Mouse (Mus musculus) forebrain, embryonic 16.5 days (tissue): ENCODE measurements around the gene Dnajc22. TPM values are rescaled to one million over a fixed set of nuclear protein-coding genes. Genes with fewer than 3 reads are reported as not detected.
A peak's percentile ranks its signal among the peaks of the same experiment; 100 is the strongest.

Experiments
- ATAC-seq: fragments of 200-750 bp; cut with Nextera tagmentation; 2 replicates; pipeline ENCODE4 v1.8.0; 2017; ENCODE audit warnings: mild to moderate bottlenecking, moderate library complexity
- H3K27ac ChIP-seq: fragments of 300-500 bp; sonication (generic); 2 replicates; pipeline ENCODE4 v1.5.1; 2014; ENCODE audit warnings: low read length, control low read depth
- H3K27me3 ChIP-seq: fragments of 300-500 bp; sonication (generic); replicated peaks from 2 replicates; pipeline ENCODE4 v1.6.1; 2014; ENCODE audit warnings: low read length; ENCODE audit not compliant: control insufficient read depth, insufficient read depth
- H3K36me3 ChIP-seq: fragments of 300-500 bp; sonication (generic); 2 replicates; pipeline ENCODE4 v1.6.1; 2014; ENCODE audit not compliant: control insufficient read depth, insufficient read depth
- H3K4me1 ChIP-seq: fragments of 300-500 bp; sonication (generic); replicated peaks from 2 replicates; pipeline ENCODE4 v1.6.1; 2014; ENCODE audit warnings: low read length; ENCODE audit not compliant: control insufficient read depth, insufficient read depth
- H3K4me2 ChIP-seq: fragments of 300-500 bp; sonication (generic); 2 replicates; pipeline ENCODE4 v1.6.1; 2014; ENCODE audit warnings: mild to moderate bottlenecking, low read length, control low read depth
- H3K4me3 ChIP-seq: fragments of 300-500 bp; sonication (generic); replicated peaks from 2 replicates; pipeline ENCODE4 v1.5.1; 2014; ENCODE audit warnings: mild to moderate bottlenecking, low read length, control low read depth
- H3K9ac ChIP-seq: fragments of 300-500 bp; sonication (generic); replicated peaks from 2 replicates; pipeline ENCODE4 v1.6.1; 2014; ENCODE audit warnings: low read depth, low read length, control low read depth
- H3K9me3 ChIP-seq: fragments of 300-500 bp; sonication (generic); 2 replicates; pipeline ENCODE4 v1.6.1; 2016; ENCODE audit warnings: low read length; ENCODE audit not compliant: control insufficient read depth
- WGBS: fragments of 180-500 bp; shearing (Covaris S2); extraction: QIAGEN DNeasy Blood & Tissue Kit; methylation state at CpG from one replicate; pipeline ENCODE4 v1.1.7; 2014; 5-methylcytosine and 5-hydroxymethylcytosine counted together
- polyA plus RNA-seq: library from polyadenylated mRNA; unstranded; fragments of >200 nt; fragmentation: Nextera tagmentation; extraction: Ambion mirVana; gene quantifications from 2 replicates; pipeline ENCODE4 v1.2.1, GENCODE M21; 2015

Gene Dnajc22
- polyA plus RNA-seq, 1 experiment from 2014 or later: 0.27 TPM

DNA sequence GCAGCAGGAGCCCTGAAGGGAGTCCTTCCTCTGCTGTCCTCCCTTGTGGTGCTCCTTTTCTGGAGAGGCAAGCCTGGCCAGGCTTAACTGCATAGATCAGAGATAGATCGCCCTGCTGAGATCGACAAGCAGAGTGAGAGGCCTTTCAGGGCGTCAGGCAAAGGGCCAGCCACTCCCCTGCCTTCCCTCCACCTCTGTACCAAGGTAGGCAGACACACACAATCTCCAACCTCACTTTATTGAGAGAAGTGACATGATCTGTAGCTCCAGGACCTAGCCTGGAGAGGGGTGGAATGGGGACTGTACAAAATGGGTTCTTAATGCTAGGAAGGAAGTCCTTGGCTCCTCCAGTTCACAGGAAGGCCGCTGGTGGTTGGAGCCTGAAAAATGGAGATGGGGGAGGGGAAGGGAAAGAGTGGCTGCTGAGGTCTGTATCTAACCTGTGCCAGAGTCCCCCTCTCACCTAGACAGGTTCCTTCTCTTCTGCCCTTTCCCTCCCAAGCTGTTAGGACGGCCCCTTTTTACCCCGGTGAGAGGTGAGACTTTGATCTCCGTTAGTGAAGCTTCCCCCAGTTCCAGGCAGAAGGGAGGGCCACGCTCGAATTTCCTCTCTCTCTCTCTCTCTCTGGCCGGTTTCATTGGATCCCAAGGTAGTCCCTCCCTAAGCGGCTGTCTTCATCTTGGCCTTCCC, 9.0 kb upstream of the Dnajc22 start:
- no peak overlapping the region for H3K4me2 ChIP-seq
- WGBS: 9% methylated on average over 11 of the region's 11 CpGs
- peaks cover 7% of the 10 kb centered on the region for H3K4me1 ChIP-seq
- no peaks in the 10 kb centered on the region for H3K36me3 ChIP-seq
- H3K27me3 ChIP-seq: peaks cover 34% of the 10 kb centered on the region
- no peak overlapping the region for H3K4me3 ChIP-seq
- no peak overlapping the region for H3K27ac ChIP-seq
- H3K9ac ChIP-seq: no peak overlapping the region
- H3K9me3 ChIP-seq: no peaks in the 10 kb centered on the region
- ATAC-seq: no peak

DNA sequence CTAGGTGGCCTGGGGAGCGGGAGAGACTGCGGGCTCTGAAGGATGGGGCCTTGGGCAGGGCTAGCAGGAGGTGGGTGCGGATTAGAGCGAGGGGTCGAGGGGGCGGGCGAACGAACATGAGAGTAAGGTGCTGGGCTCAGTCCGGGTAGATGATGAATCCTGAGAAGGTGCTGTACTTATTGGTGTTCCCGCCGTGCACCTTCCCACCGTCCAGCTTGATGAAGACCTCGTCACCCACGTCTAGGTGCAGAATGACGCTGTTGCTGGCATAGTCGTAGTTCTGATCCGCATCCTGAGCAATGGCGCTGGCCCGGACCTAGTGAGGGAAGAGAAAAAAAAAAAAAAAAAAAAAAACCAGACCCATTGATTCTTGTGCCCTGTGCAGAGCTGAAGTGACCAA, 8.4 kb upstream of the Dnajc22 start:
- 13% methylated on average over 19 of the region's 19 CpGs for WGBS

DNA sequence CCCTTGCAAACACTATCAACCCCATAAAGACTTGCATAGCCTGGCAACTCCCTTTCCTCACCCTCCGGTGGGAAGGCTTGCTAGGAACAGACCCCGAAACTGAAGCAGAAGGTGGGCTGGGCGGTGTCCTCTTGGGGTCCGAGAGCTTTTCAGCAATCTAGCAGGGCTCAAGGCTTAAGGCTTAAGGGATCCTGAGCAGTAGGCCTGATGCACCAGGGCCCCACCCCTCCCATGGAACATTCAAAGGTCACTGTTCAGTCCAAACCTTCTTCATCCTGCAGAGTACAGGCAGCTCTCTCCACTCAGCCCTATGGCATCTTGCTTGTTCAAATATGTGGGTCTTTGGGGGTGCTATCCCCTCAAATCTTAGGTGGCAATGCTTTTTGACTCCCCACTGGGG, 7.0 kb upstream of the Dnajc22 start:
- no peak overlapping the region for H3K4me3 ChIP-seq
- H3K36me3 ChIP-seq: no peaks in the 10 kb centered on the region

More for the DNA sequence above, 8.4 kb upstream of the Dnajc22 start:
- Histone ChIP-seq H3K27me3 (peaks cover 39% of the 10 kb centered on the region), H3K4me1 (peaks cover 7% of the 10 kb centered on the region), H3K36me3 (no peaks in the 10 kb centered on the region), H3K4me2 (no peak overlapping the region), H3K9ac (no peak overlapping the region), H3K4me3 (no peak overlapping the region), H3K27ac (no peak overlapping the region), H3K9me3 (no peaks in the 10 kb centered on the region)
- ATAC-seq: no peak

DNA sequence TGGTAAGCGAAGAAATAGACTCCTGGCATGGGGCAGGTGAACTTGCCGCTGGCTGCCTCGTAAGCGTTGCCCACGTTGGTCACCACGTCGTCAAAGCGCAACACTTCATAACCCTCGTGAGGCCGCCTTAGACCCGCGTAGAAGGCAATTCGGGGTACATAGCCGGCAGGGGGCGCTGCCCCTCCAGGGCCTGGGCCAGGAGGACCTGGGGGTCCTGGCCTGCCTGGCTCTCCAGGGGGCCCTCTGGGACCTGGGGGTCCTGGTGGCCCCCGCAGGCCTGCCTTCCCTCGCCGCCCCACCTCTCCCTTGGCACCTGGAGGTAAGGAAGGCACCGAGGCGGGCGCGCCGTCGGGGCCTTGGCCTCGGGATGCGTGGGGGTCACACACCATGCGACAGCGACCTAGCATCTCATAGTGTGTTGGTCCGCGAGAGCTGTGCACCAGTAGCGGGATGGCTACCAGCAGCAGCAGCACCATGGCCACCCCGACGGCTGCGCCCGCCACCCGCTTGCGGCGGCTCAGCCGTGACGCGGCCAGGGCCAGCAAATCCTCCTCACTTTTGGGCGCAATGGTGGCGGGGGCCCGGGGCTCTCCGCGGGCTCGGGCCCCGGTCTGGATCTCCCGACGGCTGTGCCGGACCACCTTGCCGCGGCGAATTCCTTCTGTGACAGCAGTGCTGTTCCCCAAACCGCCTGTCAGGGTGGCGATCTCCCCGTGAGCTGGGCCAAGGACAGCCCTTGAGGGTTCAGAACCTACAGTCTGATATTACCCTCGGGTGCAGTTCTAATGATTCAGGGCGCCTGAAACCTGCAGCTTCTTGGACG, 5.5 kb upstream of the Dnajc22 start, which contains the start of gene C1ql4:
TSS of gene C1ql4 (minus strand) at position 565 of the 823 bp plus-strand sequence.
- no peaks in the 10 kb centered on the region for H3K36me3 ChIP-seq
- 6% methylated on average over 60 of the region's 60 CpGs for WGBS
- peak within 1 kb of the TSS; percentile 28 for H3K4me3 ChIP-seq
- peaks cover 42% of the 10 kb centered on the region for H3K27me3 ChIP-seq
- H3K9ac ChIP-seq: no peak within 1 kb of the TSS
- peak within 1 kb of the TSS; percentile 43 for H3K4me2 ChIP-seq
- H3K4me1 ChIP-seq: peaks cover 7% of the 10 kb centered on the region
- H3K9me3 ChIP-seq: no peaks in the 10 kb centered on the region
- H3K27ac ChIP-seq: no peak within 1 kb of the TSS
- ATAC-seq: no peak

More for the DNA sequence above, 7.0 kb upstream of the Dnajc22 start:
- H3K27me3 ChIP-seq: peaks cover 42% of the 10 kb centered on the region
- H3K9me3 ChIP-seq: no peaks in the 10 kb centered on the region
- peaks cover 7% of the 10 kb centered on the region for H3K4me1 ChIP-seq
- no peak overlapping the region for H3K9ac ChIP-seq
- no peak overlapping the region for H3K4me2 ChIP-seq
- ATAC-seq: no peak
- no peak overlapping the region for H3K27ac ChIP-seq
- 72% methylated on average over 4 of the region's 4 CpGs for WGBS

DNA sequence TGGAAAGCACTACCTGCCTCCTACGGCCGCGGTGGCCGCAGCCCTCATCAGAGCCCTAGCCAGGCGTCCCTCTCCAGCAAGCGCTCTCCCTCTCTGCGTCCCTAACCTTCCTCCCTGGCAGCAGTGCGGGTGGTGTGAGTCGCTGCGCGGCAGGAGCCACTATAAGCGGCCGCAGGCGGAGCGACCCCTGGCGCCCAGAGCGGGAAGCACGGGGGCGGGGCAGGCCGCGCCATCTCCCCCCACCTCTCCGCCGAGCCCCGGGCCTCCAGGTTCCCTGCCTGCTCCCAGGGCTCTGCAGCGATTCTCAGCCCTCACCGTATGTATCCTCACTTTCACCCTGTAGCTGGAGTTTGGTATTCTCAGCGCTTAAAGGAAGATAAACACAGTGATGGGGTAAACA, 4.7 kb upstream of the Dnajc22 start:
- 0% methylated on average over 27 of the region's 27 CpGs for WGBS
- H3K9ac ChIP-seq: no peak overlapping the region
- H3K36me3 ChIP-seq: no peaks in the 10 kb centered on the region
- peak overlapping the region; percentile 43 for H3K4me2 ChIP-seq
- H3K27me3 ChIP-seq: peaks cover 42% of the 10 kb centered on the region
- no peak overlapping the region for H3K27ac ChIP-seq
- H3K9me3 ChIP-seq: no peaks in the 10 kb centered on the region
- peak; percentile 78 for ATAC-seq
- H3K4me1 ChIP-seq: peaks cover 10% of the 10 kb centered on the region
- peak overlapping the region; percentile 28 for H3K4me3 ChIP-seq

DNA sequence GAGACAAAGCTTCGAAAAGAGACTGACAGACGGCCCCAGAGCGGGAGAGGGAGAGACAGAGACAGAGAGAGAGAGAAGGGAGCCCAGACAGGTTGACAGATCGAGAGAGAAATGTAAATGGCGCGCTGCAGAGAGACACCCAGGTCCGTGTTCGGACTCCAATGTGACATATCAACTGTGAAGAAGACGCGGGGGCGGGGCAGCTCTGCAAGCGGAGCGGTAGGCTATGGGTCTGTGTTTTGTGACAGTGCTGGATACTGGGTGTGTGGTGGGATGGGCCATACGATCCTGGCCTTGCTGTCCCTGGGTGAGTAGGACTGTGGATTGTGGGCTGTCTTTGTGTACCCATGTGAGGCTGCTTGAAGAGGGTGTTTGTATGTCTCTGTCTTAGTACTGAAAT, 3.9 kb upstream of the Dnajc22 start:
- H3K9ac ChIP-seq: no peak overlapping the region

DNA sequence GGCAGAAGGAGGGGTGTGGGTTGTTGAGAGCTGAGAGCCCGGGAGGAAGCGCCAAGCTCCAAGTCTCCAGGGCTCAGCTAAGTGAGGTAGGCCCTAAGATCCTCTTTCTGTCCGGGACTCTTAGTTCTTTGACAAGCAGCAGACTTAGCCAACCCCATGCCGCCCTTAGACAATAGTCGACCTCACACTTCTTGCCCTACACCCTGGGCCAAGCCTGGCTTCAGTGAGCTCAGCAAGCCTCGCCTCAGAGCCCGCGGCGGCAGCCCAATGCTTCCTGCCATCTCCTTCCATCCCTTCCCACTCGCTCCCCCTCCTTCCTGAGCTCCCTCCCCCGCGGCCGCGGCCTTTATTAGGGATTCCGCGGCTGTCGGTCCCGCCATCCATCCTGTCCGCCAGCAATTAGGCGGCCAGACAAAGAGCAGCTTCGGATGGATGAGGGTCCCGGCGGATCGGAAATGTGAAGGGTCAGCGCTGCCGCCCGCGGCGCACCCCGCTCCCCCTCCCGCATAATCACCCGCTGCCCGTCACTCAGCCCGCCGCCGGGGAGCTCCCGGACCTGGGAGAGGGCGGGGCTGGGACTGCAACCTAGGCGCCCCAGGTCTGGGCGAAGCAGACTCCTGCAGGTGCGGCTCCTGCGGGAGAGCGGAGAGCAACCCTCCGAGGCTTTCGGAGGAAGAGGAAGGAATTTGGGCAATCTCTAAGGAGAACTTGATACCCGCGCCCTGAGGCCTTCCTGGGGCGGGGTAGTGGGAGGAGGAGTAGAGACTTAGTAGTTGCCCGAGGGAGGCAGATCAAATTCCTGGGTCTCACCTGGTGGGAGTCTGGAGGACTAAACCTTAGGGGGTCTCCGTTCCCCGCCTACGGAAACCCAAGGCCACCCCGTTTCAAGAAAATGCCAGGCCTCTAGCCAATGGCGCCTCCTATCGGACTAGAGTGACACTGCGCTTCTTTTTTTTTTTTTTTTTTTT, 605 bp downstream of the Dnajc22 start:
- Histone ChIP-seq H3K27me3 (peaks cover 28% of the 10 kb centered on the region), H3K4me3 (peak overlapping the region; percentile 49), H3K27ac (peak overlapping the region; percentile 22; the same call in 1 of the 2 replicates), H3K4me2 (peak overlapping the region; percentile 86), H3K4me1 (peaks cover 44% of the 10 kb centered on the region), H3K36me3 (no peaks in the 10 kb centered on the region), H3K9ac (peak overlapping the region; percentile 62), H3K9me3 (no peaks in the 10 kb centered on the region)
- ATAC-seq: peak; percentile 51
- WGBS: 1% methylated on average over 56 of the region's 56 CpGs

More for the DNA sequence above, 3.9 kb upstream of the Dnajc22 start:
- ATAC-seq: no peak
- Histone ChIP-seq H3K36me3 (no peaks in the 10 kb centered on the region), H3K9me3 (no peaks in the 10 kb centered on the region), H3K27ac (no peak overlapping the region), H3K4me3 (no peak overlapping the region), H3K4me1 (peaks cover 17% of the 10 kb centered on the region), H3K27me3 (peaks cover 42% of the 10 kb centered on the region), H3K4me2 (no peak overlapping the region)
- WGBS: 17% methylated on average over 14 of the region's 14 CpGs

DNA sequence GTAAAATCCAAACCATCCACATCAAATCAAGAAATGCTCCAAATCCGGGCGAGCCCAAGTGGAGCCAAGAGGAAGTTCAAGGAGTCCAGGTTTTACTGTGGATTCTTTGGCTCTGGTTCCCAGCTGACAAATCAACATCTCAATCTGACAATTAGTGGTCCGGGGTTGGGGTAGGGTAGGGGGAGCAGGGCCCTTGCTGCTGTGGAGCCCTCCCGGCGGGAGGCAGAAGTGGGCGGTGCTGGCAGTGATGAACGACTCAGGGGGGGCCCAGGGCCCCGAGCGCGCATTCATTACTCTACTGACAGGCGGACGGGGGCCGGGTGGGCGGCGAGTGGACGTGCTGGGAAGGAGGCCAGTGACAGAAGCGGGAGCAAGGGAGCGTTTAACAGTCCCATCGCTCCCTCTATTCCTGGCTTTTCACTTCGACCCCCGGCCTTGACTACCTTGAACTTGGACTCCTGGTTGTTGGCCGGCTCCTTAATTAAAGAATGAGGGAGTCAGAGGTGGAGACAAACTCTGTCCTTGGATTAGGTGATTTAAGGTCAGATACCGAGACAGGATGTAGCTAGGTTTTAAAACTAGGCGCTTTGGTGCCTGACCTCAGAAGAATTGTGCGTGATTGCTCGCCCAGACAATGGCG, 1.8 kb downstream of the Dnajc22 start:
- peaks cover 24% of the 10 kb centered on the region for H3K27me3 ChIP-seq
- peaks cover 49% of the 10 kb centered on the region for H3K4me1 ChIP-seq
- H3K4me2 ChIP-seq: peak overlapping the region; percentile 29
- no peak overlapping the region for H3K4me3 ChIP-seq
- no peak overlapping the region for H3K9ac ChIP-seq
- WGBS: 2% methylated on average over 27 of the region's 27 CpGs
- no peaks in the 10 kb centered on the region for H3K36me3 ChIP-seq
- ATAC-seq: peak; percentile 54
- no peaks in the 10 kb centered on the region for H3K9me3 ChIP-seq
- H3K27ac ChIP-seq: no peak overlapping the region
